Mouse (Mus musculus) bone marrow macrophage, adult 2 months (primary cell): ENCODE results near the gene Dnajc25.

ENCODE experiments used
- CTCF ChIP-seq: IDR thresholded peaks from 2 replicates; pipeline ENCODE4 v1.5.1; 2012; ENCODE audit warnings: low read depth, mild to moderate bottlenecking, low read length, moderate library complexity
- POLR2A ChIP-seq: IDR thresholded peaks from 2 replicates; pipeline ENCODE4 v1.6.1; 2012; ENCODE audit warnings: mild to moderate bottlenecking, low read depth, low read length, borderline replicate concordance

GRCm38 (mm10) chr4:59051081-59051480 lies 56.2 kb downstream of the Dnajc25 start:
- no peak for TF ChIP-seq CTCF
- TF ChIP-seq POLR2A = no peak
